Mouse (Mus musculus) embryo, embryonic 11 days (tissue): ENCODE measurements around the gene Pip4k2b.
A peak's percentile ranks its signal among the peaks of the same experiment; 100 is the strongest.

Source experiments
- DNase-seq: peaks from one replicate; pipeline ENCODE4 v3.0.0-alpha.2; 2015

The Pip4k2b gene

DNA sequence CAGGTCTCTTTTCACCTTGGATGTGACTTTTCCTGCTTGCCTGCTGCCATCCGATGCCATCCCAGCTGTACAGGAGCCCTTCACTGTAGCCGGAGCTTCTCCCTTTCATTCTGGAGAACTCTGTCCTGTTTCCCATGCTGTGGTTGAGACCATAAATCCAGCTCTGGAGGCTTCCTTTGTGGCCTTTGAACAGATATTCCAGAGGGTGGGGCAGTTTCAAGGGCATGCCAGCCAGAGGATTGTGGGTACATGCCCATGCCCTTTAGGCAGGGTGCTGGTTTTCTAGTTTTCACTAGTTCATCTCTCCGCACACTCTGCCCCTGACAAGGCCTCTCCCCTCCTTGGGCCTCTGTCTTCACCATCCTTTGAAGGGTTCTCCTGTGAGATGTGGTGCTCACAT is 57.4 kb downstream of the Pip4k2b start:
- no peak for DNase-seq

DNA sequence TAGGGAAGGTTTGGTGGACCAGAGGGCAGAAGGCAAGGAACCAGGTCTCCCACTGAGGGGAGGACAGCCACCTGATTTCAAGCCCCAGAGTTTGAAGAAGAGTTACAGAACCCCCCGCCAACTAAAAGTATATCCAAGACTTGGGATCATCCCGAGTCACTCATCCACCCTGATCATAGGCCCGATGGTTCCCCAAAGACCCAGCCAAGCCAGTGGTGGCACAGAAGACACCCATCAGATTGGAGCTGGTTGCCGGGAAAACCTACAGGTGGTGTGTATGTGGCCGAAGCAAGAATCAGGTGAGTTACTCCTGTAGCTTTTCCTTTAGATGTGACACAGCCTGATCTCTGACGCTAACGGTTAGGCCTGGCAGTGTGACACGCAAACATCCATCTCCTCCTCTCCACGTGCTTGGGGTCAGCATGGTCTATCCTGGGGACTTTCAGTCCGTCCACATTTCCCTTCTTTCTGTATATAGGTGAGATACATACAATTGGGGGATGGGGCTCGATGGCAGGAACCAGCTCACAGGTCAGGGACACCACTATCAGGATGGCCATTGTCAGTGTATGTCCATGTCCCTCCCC is 58.1 kb downstream of the Pip4k2b start:
- no peak for DNase-seq

DNA sequence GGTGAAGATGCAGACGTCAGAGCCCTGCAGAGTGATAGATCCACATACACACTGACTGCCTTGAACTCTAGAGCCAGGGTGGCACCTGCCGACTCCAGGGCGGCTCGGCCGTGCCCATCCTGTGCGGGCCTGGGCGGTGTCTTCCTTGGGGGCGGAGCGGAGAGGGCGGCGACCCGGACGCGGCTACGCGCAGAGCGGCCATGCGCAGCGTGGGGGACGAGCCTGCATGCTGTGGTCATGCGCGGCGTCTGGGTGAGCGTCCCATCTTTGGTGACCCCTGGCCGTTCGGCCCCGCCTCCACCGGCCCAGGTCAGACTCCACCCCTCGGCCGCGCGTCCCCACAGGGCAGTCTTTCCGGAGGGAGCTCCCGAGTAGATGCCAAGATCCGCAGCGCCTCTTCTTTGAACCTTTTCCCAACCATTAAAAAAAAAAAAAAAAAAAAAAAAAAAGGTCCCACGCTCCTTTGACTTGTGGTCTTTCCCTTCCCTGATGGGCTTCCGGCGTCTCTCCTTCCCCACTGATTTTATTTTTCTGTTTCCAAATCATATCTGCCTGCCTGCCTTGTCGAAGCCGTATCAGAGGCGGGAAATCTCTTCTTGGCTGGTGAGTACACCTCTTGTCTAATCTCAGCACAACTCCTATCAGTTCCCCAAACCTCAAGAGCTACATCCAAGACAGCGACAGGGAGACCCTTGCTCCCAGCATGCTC is 58.7 kb downstream of the Pip4k2b start, which contains the start of gene Cisd3:
Gene Cisd3, plus strand, starts transcription at position 214 of the 709 bp plus-strand sequence.
- peak; percentile 91 for DNase-seq

GRCm38 (mm10) chr11:97684766-97685165 is 59.7 kb downstream of the Pip4k2b start:
- no peak for DNase-seq

DNA sequence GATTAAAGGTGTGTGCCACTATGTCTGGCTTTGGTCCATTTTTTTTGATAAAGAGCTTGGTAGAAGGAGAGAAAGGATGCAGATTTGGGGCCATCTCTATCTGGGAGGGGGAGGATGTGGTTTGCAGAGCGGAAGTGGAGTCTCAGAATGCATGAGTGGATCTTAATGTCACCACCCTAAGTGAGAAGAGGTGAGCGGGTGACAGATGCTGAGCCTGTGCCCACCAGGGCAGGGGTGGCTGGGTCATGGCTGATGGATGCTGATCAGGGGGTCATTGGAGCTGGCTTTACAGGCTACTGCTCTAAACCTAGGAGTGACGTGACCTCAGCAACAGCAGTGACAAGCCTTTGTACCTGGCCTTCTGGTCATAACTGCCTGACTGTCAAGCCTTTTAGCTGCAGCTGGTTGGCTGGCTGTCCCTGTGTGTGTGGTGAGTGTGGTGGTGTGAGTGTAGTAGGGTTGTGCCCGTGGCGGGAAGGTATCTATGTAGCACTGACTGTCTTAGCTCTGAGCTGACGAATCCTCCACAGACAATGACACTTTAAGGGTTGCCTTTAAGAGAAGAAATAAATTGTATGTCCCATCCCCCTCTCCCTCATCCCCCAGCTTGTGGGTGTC is 60.3 kb downstream of the Pip4k2b start:
- DNase-seq, result no peak

- no peak for DNase-seq
Measured at GRCm38 (mm10) chr11:97682504-97683055, 61.9 kb downstream of the Pip4k2b start.

- DNase-seq, result no peak
Measured at GRCm38 (mm10) chr11:97680430-97680829, 64.1 kb downstream of the Pip4k2b start.

DNA sequence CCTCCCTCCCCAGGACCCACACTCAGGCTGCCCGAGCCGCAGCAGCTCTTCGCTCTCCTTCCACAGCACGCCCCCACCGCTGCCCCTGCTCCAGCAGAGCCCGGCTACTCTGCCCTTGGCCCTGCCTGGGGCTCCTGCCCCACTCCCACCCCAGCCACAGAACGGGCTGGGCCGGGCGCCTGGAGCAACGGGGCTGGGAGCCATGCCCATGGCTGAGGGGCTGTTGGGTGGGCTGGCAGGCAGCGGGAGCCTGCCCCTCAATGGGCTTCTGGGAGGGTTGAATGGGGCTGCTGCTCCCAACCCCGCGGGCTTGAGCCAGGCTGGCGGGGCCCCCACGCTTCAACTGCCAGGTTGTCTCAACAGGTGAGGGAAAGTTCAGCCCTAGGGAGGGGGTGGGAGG is 66.2 kb downstream of the Pip4k2b start:
- DNase-seq, result no peak

DNA sequence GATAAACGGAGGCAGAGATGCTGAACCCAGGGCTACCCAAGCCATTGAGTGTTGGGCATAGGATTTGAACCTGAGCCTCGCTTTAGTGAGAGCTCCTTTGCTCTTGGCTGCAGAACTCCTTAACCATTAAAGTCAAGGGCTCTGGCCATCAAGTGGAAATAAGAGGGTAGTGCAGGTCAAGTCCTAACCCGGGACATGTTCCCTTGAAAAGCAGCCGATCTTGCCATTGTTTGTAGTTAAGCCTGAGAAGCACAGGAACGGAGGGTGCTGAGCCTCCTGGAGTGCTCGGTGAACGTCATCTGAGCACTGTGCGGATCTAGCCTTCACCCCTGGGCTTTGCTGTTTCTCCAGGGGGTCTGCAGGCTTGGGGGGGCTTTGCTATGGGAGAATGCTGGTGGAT is 66.7 kb downstream of the Pip4k2b start:
- peak; percentile 41 for DNase-seq

DNA sequence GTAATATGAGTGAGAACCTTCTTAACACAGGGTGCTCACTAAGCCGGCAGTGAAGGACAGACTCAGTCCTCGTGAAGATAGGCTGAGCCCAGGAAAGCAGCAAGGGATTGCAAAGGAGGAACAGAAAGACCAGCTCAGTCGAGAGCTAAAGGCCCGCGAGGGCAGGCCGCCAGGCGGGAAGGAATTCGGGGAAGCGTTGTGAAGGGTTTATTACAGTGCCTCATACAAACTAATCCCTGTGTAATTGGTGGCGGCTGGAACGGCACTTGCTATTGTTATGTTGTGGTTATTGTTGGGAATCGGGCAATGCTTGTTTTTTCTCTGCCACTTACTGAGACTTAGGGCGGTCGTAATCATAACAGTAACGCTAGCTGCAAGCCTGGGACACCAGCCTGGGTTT is 67.1 kb downstream of the Pip4k2b start:
- peak; percentile 28 for DNase-seq

DNA sequence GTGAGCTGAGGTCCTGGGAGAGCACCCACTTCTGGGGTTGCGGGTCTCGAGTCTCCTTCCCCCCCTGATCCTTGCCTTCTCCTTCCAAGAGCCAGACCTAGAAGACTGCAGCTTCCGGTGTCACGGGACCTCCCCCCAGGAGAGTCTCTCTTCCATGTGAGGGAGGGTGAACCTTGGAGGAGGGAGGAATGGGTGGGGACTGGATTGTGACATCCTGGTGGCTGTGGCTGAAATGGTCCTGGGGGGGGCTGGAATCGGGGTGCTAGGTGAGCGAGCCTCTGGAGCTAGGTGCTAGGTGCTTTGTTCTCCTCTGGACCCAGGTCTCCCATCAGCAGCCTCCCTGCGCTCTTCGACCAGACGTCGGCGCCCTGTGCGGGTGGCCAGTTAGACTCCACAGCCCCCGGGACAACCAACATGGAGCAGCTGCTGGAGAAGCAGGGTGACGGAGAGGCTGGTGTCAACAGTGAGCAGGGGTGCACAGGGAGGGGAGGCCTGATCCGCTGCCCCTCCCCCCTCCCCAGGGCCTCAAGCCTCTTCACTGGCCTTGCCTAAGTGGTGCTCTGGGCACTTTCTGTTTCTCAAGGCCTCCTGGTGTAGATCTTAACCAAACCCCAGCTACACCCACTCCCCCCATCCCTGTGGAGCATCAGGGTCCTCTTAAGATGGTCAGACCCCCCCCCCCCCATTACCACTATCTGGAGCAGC is 68.3 kb downstream of the Pip4k2b start:
- DNase-seq, result no peak

DNA sequence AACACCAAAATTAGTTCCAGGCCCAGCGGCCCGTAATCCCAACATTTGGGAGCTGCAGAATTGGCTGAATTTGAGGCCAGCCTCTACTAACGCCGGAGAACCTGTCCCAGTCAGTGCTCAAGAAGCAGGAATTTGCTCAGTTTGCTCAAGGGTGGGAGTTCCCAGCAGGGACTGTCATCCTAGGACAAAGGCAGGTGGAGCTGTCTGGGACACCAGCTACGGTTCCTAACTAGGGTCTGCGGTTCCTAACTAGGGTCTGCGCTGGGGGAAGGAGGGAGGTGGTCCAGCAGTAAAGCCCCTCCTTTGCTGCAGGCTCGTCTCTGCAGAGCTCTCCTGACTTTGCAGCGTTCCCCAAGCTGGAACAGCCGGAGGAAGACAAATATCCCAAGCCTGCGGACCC is 71.4 kb downstream of the Pip4k2b start:
- DNase-seq, result no peak

GRCm38 (mm10) chr11:97671177-97671527 is 73.4 kb downstream of the Pip4k2b start:
- no peak for DNase-seq

- no peak for DNase-seq
Measured at GRCm38 (mm10) chr11:97670234-97671176, 74.0 kb downstream of the Pip4k2b start.

DNA sequence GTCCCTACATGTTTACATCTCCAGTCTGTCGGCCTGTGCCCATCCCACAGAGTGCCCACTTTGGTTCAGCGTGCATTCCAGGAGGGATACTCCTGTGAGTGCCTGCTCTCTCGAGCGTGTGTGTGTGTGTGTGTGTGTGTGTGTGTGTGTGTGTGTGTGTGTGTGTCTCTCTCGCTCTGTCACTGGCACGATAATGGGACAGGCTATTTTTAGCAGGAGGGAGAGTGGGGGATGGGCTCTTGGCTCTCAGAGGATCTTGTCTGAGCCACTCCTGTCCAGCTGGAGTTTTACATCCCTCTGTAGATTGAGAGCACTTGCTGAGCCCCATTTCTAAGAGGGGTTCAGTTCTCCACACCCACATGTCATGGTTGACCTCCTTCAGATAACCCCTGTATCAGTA is 74.7 kb downstream of the Pip4k2b start:
- peak; percentile 37 for DNase-seq

- DNase-seq, result no peak
Measured at GRCm38 (mm10) chr11:97669268-97669667, 75.2 kb downstream of the Pip4k2b start.

DNA sequence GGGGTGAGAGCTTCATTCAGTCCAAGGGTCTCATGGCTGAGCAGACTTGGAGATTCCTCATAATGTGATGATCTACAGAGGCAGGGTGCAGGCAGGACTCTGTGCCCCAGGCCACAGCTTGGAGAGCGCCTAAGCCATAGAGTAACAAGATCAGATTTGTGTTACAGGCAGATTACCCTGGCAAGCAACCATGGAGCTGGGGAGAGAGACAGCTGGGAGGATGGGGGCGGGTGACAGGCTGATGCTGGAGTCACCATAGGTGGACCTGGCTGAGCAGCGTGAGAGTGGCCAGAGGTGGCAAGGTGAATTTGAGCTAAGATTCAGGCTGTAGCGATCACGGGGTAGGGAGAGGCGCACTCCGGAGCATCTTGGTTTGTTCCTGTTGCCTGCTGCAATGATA is 76.3 kb downstream of the Pip4k2b start:
- no peak for DNase-seq

GRCm38 (mm10) chr11:97666794-97667193 is 77.7 kb downstream of the Pip4k2b start:
- DNase-seq, result no peak

- no peak for DNase-seq
Measured at GRCm38 (mm10) chr11:97666221-97666620, 78.3 kb downstream of the Pip4k2b start.

- no peak for DNase-seq
Measured at GRCm38 (mm10) chr11:97665431-97665830, 79.1 kb downstream of the Pip4k2b start.
